Mouse (Mus musculus) stomach, embryonic 16.5 days (tissue): Measurements from ENCODE around the gene Reps2. TPM values are rescaled to one million over a fixed set of nuclear protein-coding genes. Genes with fewer than 3 reads are reported as not detected.

Experiments
- ATAC-seq: fragments of 200-750 bp; cut with Nextera tagmentation; 2 replicates; pipeline ENCODE4 v1.8.0; 2017; ENCODE audit warnings: moderate number of reproducible peaks, moderate TSS enrichment; ENCODE audit not compliant: insufficient read depth, low FRiP score
- H3K27ac ChIP-seq: fragments of 300-500 bp; sonication (generic); 2 replicates; pipeline ENCODE4 v1.5.1; 2014; ENCODE audit warnings: low read length
- H3K27me3 ChIP-seq: fragments of 300-500 bp; sonication (generic); 2 replicates; pipeline ENCODE4 v1.6.1; 2014; ENCODE audit warnings: low read length, control low read depth, mixed read lengths; ENCODE audit not compliant: control insufficient read depth, insufficient read depth
- H3K36me3 ChIP-seq: fragments of 300-500 bp; sonication (generic); 2 replicates; pipeline ENCODE4 v1.6.1; 2014; ENCODE audit warnings: low read length; ENCODE audit not compliant: control insufficient read depth, insufficient read depth
- H3K4me1 ChIP-seq: fragments of 300-500 bp; sonication (generic); 2 replicates; pipeline ENCODE4 v1.6.1; 2014; ENCODE audit warnings: low read length, control low read depth, mixed read lengths; ENCODE audit not compliant: control insufficient read depth, insufficient read depth
- H3K4me2 ChIP-seq: fragments of 300-500 bp; sonication (generic); 2 replicates; pipeline ENCODE4 v1.6.1; 2014; ENCODE audit warnings: low read depth, low read length, mixed read lengths
- H3K4me3 ChIP-seq: fragments of 300-500 bp; sonication (generic); replicated peaks from 2 replicates; pipeline ENCODE4 v1.5.1; 2014; ENCODE audit warnings: mild to moderate bottlenecking, low read length
- H3K9ac ChIP-seq: fragments of 300-500 bp; sonication (generic); 2 replicates; pipeline ENCODE4 v1.6.1; 2014; ENCODE audit warnings: low read length
- H3K9me3 ChIP-seq: fragments of 300-500 bp; sonication (generic); replicated peaks from 2 replicates; pipeline ENCODE4 v1.6.1; 2016; ENCODE audit warnings: low read length, control low read depth; ENCODE audit not compliant: control insufficient read depth
- WGBS: fragments of 180-500 bp; shearing (Covaris S2); extraction: QIAGEN DNeasy Blood & Tissue Kit; methylation state at CpG from one replicate; pipeline ENCODE4 v1.1.7; 2014; 5-methylcytosine and 5-hydroxymethylcytosine counted together
- polyA plus RNA-seq: library from polyadenylated mRNA; unstranded; fragments of >200 nt; fragmentation: Nextera tagmentation; extraction: Ambion mirVana; gene quantifications from 2 replicates; pipeline ENCODE4 v1.2.1, GENCODE M21; 2015

The Reps2 gene
- polyA plus RNA-seq, 1 experiment from 2014 or later = 1.5 TPM

DNA sequence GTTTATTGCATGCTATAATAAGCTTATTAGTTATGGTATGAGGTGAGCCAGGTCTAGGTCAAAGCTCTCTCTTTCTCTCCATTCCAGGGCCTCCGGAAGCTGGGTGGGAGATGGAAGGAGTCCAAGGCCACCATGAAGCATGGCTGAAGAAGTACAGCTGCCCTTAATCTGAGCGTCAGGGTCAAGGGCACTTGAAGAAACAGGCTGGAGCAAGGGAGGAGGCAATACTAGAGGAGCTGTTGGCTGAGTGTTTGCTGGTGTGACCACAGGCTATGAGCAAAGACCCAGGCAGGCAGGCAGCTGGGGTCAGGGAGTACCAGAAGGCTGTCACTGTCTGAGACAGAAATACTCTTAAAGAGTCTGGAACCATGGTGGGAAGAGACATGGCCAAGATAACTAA, 280.2 kb downstream of the Reps2 start:
- Histone ChIP-seq H3K9ac (no peak overlapping the region), H3K9me3 (no peaks in the 10 kb centered on the region), H3K4me2 (no peak overlapping the region), H3K27ac (no peak overlapping the region), H3K36me3 (no peaks in the 10 kb centered on the region), H3K4me3 (no peak overlapping the region), H3K27me3 (no peaks in the 10 kb centered on the region; the same call in 1 of the 2 replicates), H3K4me1 (no peaks in the 10 kb centered on the region)
- WGBS = 47% methylated on average over 2 of the region's 2 CpGs
- no peak for ATAC-seq

Other genes starting within 250 kb of the Reps2 start
- gene Rbbp7, start 116.8 kb upstream of the Reps2 start, polyA plus RNA-seq = 590 and 591 TPM in 2 replicates
- 13.0 and 13.5 TPM in 2 replicates for gene Txlng, start 185.8 kb upstream of the Reps2 start, polyA plus RNA-seq
- 33.4 and 39.4 TPM in 2 replicates for gene Syap1, start 244.8 kb upstream of the Reps2 start, polyA plus RNA-seq